Mouse (Mus musculus): ENCODE data around the gene Cmss1.
A peak's percentile ranks its signal among the peaks of the same experiment; 100 is the strongest.

Cmss1 gene

GRCm38 (mm10) chr16:57514371-57514770, 92.3 kb downstream of the Cmss1 start:
- no peak for DNase-seq (ENCODE audit: low spot score)

GRCm38 (mm10) chr16:57513562-57513961, 93.1 kb downstream of the Cmss1 start:
- DNase-seq (ENCODE audit: low spot score) = no peak

GRCm38 (mm10) chr16:57509099-57509498, 97.6 kb downstream of the Cmss1 start:
- DNase-seq (ENCODE audit: low spot score) = no peak

GRCm38 (mm10) chr16:57508351-57508750, 98.3 kb downstream of the Cmss1 start:
- DNase-seq (ENCODE audit: low spot score) = no peak

- DNase-seq (ENCODE audit: low spot score) = no peak
These were observed 100.5 kb downstream of the Cmss1 start for GRCm38 (mm10) chr16:57506133-57506532.

GRCm38 (mm10) chr16:57504728-57505127, 101.9 kb downstream of the Cmss1 start:
- no peak for DNase-seq (ENCODE audit: low spot score)

GRCm38 (mm10) chr16:57502761-57503160, 103.9 kb downstream of the Cmss1 start:
- no peak for DNase-seq (ENCODE audit: low spot score)

GRCm38 (mm10) chr16:57502230-57502629, 104.4 kb downstream of the Cmss1 start:
- peak; percentile 27 for DNase-seq (ENCODE audit: low spot score)

- DNase-seq (ENCODE audit: low spot score) = no peak
These were observed 105.8 kb downstream of the Cmss1 start for GRCm38 (mm10) chr16:57500851-57501250.

GRCm38 (mm10) chr16:57496437-57497173, 110.1 kb downstream of the Cmss1 start:
- no peak for DNase-seq (ENCODE audit: low spot score)

- no peak for DNase-seq (ENCODE audit: low spot score)
These were observed 111.0 kb downstream of the Cmss1 start for GRCm38 (mm10) chr16:57495476-57496203.

GRCm38 (mm10) chr16:57491853-57492252, 114.8 kb downstream of the Cmss1 start:
- DNase-seq (ENCODE audit: low spot score) = no peak

GRCm38 (mm10) chr16:57490691-57491090, 116.0 kb downstream of the Cmss1 start:
- no peak for DNase-seq (ENCODE audit: low spot score)

GRCm38 (mm10) chr16:57488661-57489060, 118.0 kb downstream of the Cmss1 start:
- DNase-seq (ENCODE audit: low spot score) = no peak

- DNase-seq (ENCODE audit: low spot score) = no peak
These were observed 120.4 kb downstream of the Cmss1 start for GRCm38 (mm10) chr16:57486266-57486665.

GRCm38 (mm10) chr16:57485265-57485664, 121.4 kb downstream of the Cmss1 start:
- no peak for DNase-seq (ENCODE audit: low spot score)

GRCm38 (mm10) chr16:57484043-57484795, 122.4 kb downstream of the Cmss1 start:
- DNase-seq (ENCODE audit: low spot score) = no peak

- no peak for DNase-seq (ENCODE audit: low spot score)
These were observed 123.2 kb downstream of the Cmss1 start for GRCm38 (mm10) chr16:57483503-57483902.

- DNase-seq (ENCODE audit: low spot score) = no peak
These were observed 123.8 kb downstream of the Cmss1 start for GRCm38 (mm10) chr16:57482911-57483310.

- no peak for DNase-seq (ENCODE audit: low spot score)
These were observed 124.4 kb downstream of the Cmss1 start for GRCm38 (mm10) chr16:57482264-57482663.

GRCm38 (mm10) chr16:57479776-57480175, 126.9 kb downstream of the Cmss1 start:
- no peak for DNase-seq (ENCODE audit: low spot score)

GRCm38 (mm10) chr16:57478451-57478850, 128.2 kb downstream of the Cmss1 start:
- DNase-seq (ENCODE audit: low spot score) = no peak

All from embryo, embryonic 10 days (tissue).